Mouse (Mus musculus): ENCODE results near the gene Bod1l. TPM values are rescaled to one million over a fixed set of nuclear protein-coding genes. Genes with fewer than 3 reads are reported as not detected.

The Bod1l gene
- total and polyA plus RNA-seq, 3 experiments, result 4.5 to 34.7 (median 23.5) TPM

GRCm38 (mm10) chr5:41801622-41802021 lies 42.5 kb downstream of the Bod1l start:
- no peak for DNase-seq

GRCm38 (mm10) chr5:41794434-41794833 lies 49.7 kb downstream of the Bod1l start:
- no peak for DNase-seq

GRCm38 (mm10) chr5:41790517-41790916 lies 53.6 kb downstream of the Bod1l start:
- DNase-seq, result peak; percentile 89

- DNase-seq, result peak; percentile 28
Observed at GRCm38 (mm10) chr5:41788877-41789276, 55.2 kb downstream of the Bod1l start.

- no peak for DNase-seq
Observed at GRCm38 (mm10) chr5:41781890-41782289, 62.2 kb downstream of the Bod1l start.

- no peak for DNase-seq
Observed at GRCm38 (mm10) chr5:41780026-41780425, 64.1 kb downstream of the Bod1l start.

GRCm38 (mm10) chr5:41775728-41776127 lies 68.4 kb downstream of the Bod1l start:
- DNase-seq, result no peak

GRCm38 (mm10) chr5:41775273-41775672 lies 68.8 kb downstream of the Bod1l start:
- no peak for DNase-seq

GRCm38 (mm10) chr5:41768382-41769040 lies 75.6 kb downstream of the Bod1l start:
- peak; percentile 84 for DNase-seq

GRCm38 (mm10) chr5:41767296-41768200 lies 76.6 kb downstream of the Bod1l start:
- DNase-seq, result peak; percentile 19

GRCm38 (mm10) chr5:41766406-41767010 lies 77.6 kb downstream of the Bod1l start:
- DNase-seq, result no peak

GRCm38 (mm10) chr5:41765626-41766405 lies 78.3 kb downstream of the Bod1l start:
- no peak for DNase-seq

GRCm38 (mm10) chr5:41763731-41764721 lies 80.1 kb downstream of the Bod1l start, which contains the start of gene Nkx3-2:
Nkx3-2 (minus strand) TSS chr5:41764501.
- DNase-seq, result peak; percentile 36

- peak; percentile 31 for DNase-seq
Observed at GRCm38 (mm10) chr5:41762947-41763730, 81.0 kb downstream of the Bod1l start.

GRCm38 (mm10) chr5:41762141-41762946 lies 81.8 kb downstream of the Bod1l start:
- DNase-seq, result no peak

GRCm38 (mm10) chr5:41761509-41762140 lies 82.5 kb downstream of the Bod1l start:
- no peak for DNase-seq

GRCm38 (mm10) chr5:41760831-41761508 lies 83.1 kb downstream of the Bod1l start:
- no peak for DNase-seq

GRCm38 (mm10) chr5:41760071-41760470 lies 84.0 kb downstream of the Bod1l start:
- no peak for DNase-seq

Measured in adrenal gland, adult 2 months (tissue).